Mouse (Mus musculus) megakaryocyte, embryonic 14.5 days (primary cell): ENCODE results near the gene Isg20l2. TPM values are rescaled to one million over a fixed set of nuclear protein-coding genes. Genes with fewer than 3 reads are reported as not detected.
A peak's percentile ranks its signal among the peaks of the same experiment; 100 is the strongest.
"Not testable (repeated sequence)": the region's sequence is repeated elsewhere in the genome, so short reads cannot be mapped to it uniquely, and the experiment has no call there.

Experiments used
- H3K27me3 ChIP-seq: replicated peaks from 2 replicates; pipeline ENCODE3; 2012; ENCODE audit warnings: inconsistent platforms
- H3K36me3 ChIP-seq: replicated peaks from 2 replicates; pipeline ENCODE3; 2012; ENCODE audit warnings: low read length, inconsistent platforms, mixed read lengths
- H3K4me1 ChIP-seq: 2 replicates; pipeline ENCODE4 v1.6.1; 2012; ENCODE audit warnings: inconsistent platforms
- H3K4me3 ChIP-seq: replicated peaks from 2 replicates; pipeline ENCODE3; 2012; ENCODE audit warnings: moderate library complexity, mild to moderate bottlenecking, inconsistent platforms
- H3K9me3 ChIP-seq: 2 replicates; pipeline ENCODE4 v1.6.1; 2012; ENCODE audit warnings: inconsistent platforms
- FLI1 ChIP-seq: IDR thresholded peaks from 2 replicates; pipeline ENCODE4 v1.6.1; 2012; ENCODE audit warnings: low read length, inconsistent platforms, mixed read lengths
- GATA1 ChIP-seq: IDR thresholded peaks from 3 replicates; pipeline ENCODE4 v1.6.1; 2012; ENCODE audit warnings: mixed read lengths, low read length, inconsistent platforms, borderline replicate concordance
- polyA plus RNA-seq: library from polyadenylated mRNA; stranded (reverse); fragments of >175 nt; gene quantifications from 2 replicates; pipeline ENCODE4 v1.2.3, GENCODE M21; 2012; ENCODE audit warnings: low replicate concordance; ENCODE audit not compliant: insufficient read depth

Gene Isg20l2
- polyA plus RNA-seq, 1 experiment = 3.6 TPM

DNA sequence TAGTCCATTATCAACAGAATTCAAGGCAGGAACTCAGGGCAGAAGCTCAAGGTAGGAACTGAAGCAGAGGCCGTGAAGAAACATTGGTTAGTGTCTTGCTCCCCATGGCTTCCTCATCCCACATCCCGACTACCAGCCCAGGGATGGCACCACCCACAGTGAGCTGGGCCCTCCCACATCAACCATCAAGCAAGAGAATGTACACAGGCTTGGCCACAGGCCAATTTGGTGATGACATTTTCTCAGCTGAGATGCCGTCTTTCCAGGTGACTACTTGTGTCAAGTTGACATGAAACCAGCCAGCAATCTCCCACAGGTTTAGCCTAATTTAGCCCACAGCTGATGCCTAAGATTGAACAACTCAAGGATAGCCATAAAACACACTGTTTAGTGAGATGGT, 30.8 kb upstream of the Isg20l2 start:
- Histone ChIP-seq H3K27me3 (no peaks in the 10 kb centered on the region), H3K36me3 (peaks cover 6% of the 10 kb centered on the region), H3K4me3 (no peak overlapping the region), H3K4me1 (peaks cover 59% of the 10 kb centered on the region), H3K9me3 (no peaks in the 10 kb centered on the region)
- TF ChIP-seq GATA1 = no peak
- TF ChIP-seq FLI1 = no peak

DNA sequence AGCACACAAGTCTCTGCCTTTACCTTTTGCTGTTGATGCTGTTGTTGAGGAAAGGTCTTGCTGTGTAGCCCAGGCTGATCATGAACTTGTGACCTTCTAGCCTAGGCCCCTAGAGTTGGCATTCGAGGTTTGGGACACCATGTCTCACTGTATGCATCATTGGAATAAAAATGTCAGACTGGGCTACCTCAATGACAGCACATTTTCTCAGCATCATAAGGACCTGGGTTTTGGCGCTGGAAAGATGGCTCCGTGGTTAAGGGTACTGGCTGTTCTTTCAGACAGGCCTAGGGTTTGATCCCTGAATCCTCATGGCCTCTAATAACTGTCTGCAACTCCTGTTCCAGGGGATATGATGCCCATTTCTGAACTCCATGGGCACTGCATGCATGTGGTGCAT, 30.3 kb upstream of the Isg20l2 start:
- Histone ChIP-seq H3K4me1 (peaks cover 56% of the 10 kb centered on the region), H3K36me3 (peaks cover 6% of the 10 kb centered on the region), H3K27me3 (no peaks in the 10 kb centered on the region), H3K9me3 (no peaks in the 10 kb centered on the region), H3K4me3 (no peak overlapping the region)
- no peak for TF ChIP-seq FLI1
- TF ChIP-seq GATA1 = no peak

DNA sequence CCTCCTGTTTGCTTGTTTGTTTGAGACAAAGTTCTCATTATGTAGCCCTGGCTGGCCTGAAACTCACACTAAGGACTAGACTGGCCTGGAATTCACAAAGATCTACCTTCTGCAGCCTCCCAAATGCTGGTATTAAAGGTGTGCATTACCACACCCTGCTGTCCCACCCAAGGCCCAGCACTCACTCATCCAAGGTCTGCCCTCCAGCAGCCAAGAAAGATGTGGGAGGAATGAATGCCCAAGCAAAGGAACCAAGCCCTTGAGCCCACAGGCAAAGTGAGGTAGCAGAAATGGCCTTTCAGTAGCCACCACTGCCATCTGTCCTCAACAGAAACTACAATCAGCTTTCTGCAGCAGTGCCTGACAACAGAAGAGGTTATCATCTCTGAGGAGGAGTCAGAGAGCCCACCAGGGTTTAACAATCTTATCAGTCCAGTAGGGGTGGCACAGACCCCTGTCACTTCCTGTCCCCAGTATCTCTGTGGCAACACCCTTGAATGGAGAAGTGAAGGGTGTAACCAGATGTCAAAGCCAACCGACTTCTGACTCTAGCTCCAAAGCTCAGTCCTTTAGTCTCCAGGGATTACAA, 29.0 kb upstream of the Isg20l2 start:
- H3K9me3 ChIP-seq = no peaks in the 10 kb centered on the region
- H3K4me1 ChIP-seq = peaks cover 57% of the 10 kb centered on the region
- peak overlapping the region; percentile 88 for H3K4me3 ChIP-seq
- H3K27me3 ChIP-seq = no peaks in the 10 kb centered on the region
- peak; percentile 98 for TF ChIP-seq GATA1
- no peak for TF ChIP-seq FLI1
- H3K36me3 ChIP-seq = peaks cover 6% of the 10 kb centered on the region

DNA sequence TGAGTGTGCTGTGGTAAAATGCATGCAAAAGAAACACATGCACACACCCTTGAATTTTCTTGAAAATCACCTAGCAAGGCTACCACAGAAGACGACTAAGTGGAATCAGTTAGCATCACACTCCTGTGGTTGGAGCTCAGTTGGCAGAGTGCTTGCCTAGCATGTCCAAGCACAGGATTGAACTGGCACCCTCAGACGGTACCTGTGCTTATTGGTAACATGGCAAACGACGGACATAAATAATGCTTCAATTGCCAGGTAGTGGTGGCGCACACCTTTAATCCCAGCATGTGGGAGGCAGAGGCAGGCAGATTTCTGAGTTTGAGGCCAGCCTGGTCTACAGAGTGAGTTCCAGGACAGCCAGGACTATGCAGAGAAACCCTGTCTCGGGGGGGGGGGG, 28.2 kb upstream of the Isg20l2 start:
- H3K4me3 ChIP-seq = peak overlapping the region; percentile 88
- H3K9me3 ChIP-seq, H3K27me3 ChIP-seq, H3K36me3 ChIP-seq: not testable (repeated sequence)
- H3K4me1 ChIP-seq = peaks cover 57% of the 10 kb centered on the region

DNA sequence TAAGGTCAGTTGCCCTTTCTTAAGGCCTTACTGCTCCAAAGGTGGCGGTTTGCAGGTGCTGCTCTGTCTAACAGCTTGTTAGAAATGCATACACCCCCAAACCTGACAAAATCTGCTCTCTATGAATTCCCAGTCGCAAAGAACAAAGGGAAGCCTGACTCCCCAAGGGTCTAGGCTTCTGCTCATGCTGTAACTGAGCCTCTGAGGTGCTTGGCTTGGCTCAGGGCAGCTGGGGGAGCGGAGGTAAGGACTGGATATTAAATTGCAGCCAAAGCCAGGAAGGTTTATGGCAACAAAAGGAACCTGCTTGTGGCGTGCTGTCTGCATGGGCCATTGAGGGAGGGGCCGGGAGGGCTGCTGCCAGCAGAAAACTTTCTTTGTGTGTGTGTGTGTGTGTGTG, 26.3 kb upstream of the Isg20l2 start:
- no peaks in the 10 kb centered on the region for H3K9me3 ChIP-seq
- H3K36me3 ChIP-seq = peaks cover 6% of the 10 kb centered on the region
- H3K27me3 ChIP-seq = no peaks in the 10 kb centered on the region
- TF ChIP-seq FLI1 (no peak), GATA1 (no peak)
- H3K4me1 ChIP-seq = peaks cover 63% of the 10 kb centered on the region
- no peak overlapping the region for H3K4me3 ChIP-seq

DNA sequence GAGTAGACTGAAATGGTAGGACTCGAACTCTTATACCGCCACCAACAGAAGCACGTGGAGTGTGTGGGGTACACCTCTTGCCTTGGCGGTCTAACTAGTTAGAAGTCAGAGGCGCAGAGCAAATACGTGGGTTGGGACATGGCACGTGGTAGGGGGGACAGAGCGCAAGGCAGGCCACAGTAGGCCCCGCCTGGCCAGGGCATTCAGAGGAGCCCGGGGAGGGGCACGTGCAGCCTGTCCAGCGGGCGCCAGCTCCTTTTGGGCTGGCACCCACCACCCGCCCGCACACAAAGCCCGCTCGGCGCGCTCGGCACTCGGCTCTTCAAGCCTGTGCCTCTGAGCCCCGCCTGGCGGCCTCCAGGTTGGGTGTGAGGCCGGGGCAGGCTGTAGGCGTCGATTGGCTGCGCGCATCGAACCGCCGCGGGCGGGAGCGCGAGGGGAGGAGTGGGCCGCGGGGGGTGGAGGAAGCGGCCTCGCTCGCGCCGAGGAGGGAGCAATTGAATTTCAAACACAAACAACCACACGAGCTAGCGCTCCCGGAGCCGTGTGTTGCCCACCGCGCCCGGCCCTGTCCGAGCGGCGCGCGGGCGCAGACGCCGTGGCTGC, 24.1 kb upstream of the Isg20l2 start, which contains the start of gene Hdgf:
TSS of gene Hdgf (plus strand) at position 442 of the 606 bp plus-strand sequence.
- no peak for TF ChIP-seq FLI1
- TF ChIP-seq GATA1 = no peak
- no peaks in the 10 kb centered on the region for H3K9me3 ChIP-seq
- H3K27me3 ChIP-seq = no peaks in the 10 kb centered on the region
- peaks cover 4% of the 10 kb centered on the region for H3K36me3 ChIP-seq
- H3K4me1 ChIP-seq = peaks cover 67% of the 10 kb centered on the region
- H3K4me3 ChIP-seq = peak within 1 kb of the TSS; percentile 98

DNA sequence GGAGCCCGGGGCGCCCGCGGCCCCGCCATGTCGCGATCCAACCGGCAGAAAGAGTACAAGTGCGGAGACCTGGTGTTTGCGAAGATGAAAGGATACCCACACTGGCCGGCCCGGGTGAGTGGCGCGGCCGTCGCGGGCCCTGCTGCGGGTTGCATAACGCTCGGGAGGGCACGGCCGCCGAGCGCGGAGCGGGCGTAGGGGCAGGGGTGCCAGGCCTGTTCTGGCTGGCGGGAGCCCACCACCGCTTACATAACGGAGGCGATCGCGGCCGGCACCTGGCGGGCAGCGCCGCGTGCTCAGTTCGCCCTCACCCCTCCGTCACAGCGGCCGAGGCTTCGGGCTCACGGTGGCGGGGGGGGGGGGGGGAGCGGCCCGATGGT, 23.5 kb upstream of the Isg20l2 start:
- Histone ChIP-seq H3K36me3 (peaks cover 10% of the 10 kb centered on the region), H3K4me1 (peaks cover 67% of the 10 kb centered on the region), H3K4me3 (peak overlapping the region; percentile 98), H3K27me3 (no peaks in the 10 kb centered on the region), H3K9me3 (no peaks in the 10 kb centered on the region)
- TF ChIP-seq GATA1 (no peak), FLI1 (no peak)

DNA sequence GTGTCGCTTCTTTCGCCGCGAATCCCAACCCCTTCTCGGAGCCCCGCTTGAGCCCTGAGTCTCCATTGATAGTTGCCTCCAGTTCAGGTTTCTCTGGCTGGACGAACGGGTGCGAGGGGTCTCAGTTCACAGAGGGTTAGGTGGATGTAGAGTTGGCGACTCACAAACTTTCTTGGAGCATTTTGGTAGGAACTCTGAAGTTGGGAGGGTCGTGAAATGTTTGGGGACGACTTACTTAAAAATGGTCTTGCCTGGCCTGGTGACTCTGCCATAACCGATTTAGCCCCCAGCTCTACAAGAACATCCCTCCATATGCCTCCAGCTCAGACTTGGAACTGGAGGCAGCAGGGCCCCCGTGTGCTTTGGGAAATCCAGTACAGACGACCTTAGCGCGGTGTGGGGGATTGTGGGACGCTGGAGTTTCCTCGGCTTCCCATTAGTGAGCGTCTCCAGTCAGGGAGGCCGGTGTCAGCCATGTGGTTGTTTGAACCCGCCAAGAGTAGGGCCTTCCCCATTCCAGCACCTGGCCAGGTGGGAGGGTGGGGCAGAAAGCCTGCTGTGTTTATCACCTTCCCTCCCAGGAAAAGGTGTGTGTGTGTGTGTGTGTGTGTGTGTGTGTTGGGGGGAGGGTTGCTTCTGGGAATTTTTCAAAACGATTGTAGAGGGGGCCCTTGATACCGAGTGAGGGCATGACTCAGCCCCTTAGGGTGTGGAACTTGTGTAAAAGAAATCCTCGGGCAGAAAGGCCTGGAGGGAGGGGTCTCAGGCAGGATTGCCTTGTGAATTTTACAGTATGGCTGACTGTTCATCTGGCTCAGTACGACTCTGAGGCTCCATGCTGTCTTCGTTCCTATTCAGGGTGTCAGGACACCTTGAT, 22.9 kb upstream of the Isg20l2 start:
- Histone ChIP-seq H3K4me3 (peak overlapping the region; percentile 98), H3K9me3 (no peaks in the 10 kb centered on the region), H3K4me1 (peaks cover 67% of the 10 kb centered on the region), H3K27me3 (no peaks in the 10 kb centered on the region), H3K36me3 (peaks cover 16% of the 10 kb centered on the region)
- TF ChIP-seq GATA1 (no peak), FLI1 (no peak)

DNA sequence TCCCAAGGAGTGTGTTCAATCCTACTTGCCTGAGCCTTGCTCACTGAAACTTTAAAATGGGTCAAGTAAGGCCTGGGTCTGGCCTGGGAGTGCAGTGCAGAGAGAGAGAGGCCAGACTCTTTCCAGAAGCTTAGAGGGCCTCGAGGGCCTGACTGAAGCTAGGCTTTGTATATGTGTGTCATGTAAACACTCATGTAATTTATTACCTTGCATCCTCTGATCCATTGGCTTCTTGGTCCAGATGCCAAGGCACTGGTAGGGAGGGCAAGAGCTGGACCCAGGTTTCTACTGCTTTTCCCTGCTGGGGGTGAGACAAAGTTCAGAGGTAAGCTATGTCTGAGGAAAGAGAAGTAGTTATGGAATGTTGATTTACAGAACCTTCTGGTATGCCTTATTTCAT, 22.2 kb upstream of the Isg20l2 start:
- H3K36me3 ChIP-seq = peaks cover 23% of the 10 kb centered on the region
- TF ChIP-seq FLI1 = no peak
- TF ChIP-seq GATA1 = no peak

DNA sequence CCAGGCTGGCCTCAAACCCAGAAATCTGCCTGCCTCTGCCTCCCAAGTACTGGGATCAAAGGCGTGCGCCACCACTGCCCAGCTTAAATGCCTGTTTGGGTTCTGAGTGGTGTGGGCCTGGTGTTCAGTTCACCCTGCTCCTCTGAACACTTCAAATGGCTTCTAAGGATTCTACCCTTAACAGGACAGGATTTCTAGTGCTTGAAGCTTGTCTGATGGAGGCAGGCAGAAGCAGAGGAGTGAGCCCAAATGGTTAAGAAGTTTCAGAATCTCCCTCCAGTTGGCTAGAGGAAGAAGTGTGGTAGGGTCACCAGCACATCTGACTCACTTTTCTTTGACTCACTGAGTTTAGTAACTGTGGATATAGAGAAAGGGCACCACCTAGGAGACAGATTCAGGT, 20.7 kb upstream of the Isg20l2 start:
- Histone ChIP-seq H3K4me3 (peak overlapping the region; percentile 91), H3K9me3 (no peaks in the 10 kb centered on the region), H3K36me3 (peaks cover 38% of the 10 kb centered on the region), H3K27me3 (no peaks in the 10 kb centered on the region), H3K4me1 (peaks cover 76% of the 10 kb centered on the region)
- TF ChIP-seq FLI1 (no peak), GATA1 (no peak)

More for the DNA sequence above, 22.2 kb upstream of the Isg20l2 start:
- no peaks in the 10 kb centered on the region for H3K27me3 ChIP-seq
- H3K9me3 ChIP-seq = no peaks in the 10 kb centered on the region
- H3K4me3 ChIP-seq = peak overlapping the region; percentile 98
- H3K4me1 ChIP-seq = peaks cover 69% of the 10 kb centered on the region

DNA sequence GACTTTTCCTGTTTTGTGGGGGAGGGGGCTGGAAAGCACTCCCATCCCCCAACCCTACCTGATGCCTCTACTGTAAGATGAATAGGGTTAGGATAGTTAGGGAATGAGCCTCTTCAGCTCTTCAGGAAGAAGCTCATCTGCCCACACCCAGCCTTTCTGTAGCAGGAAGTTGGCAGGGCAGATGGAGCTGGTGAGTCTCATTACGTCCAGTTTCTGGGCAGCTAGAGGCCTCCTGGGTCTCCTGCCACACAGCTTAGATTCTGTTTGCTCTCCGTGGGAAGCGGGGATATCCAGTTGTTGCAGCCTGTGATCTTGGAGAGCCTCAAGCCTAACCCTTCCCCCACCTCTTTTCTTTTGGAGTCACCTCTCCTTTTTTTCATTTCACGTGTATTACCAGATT, 20.2 kb upstream of the Isg20l2 start:
- H3K36me3 ChIP-seq = peaks cover 43% of the 10 kb centered on the region
- no peaks in the 10 kb centered on the region for H3K27me3 ChIP-seq
- TF ChIP-seq GATA1 (no peak), FLI1 (no peak)
- peaks cover 78% of the 10 kb centered on the region for H3K4me1 ChIP-seq
- no peaks in the 10 kb centered on the region for H3K9me3 ChIP-seq
- H3K4me3 ChIP-seq = peak overlapping the region; percentile 91
